Mouse (Mus musculus) heart, postnatal 4 days (tissue): Measurements from ENCODE around the gene Rps25. TPM values are rescaled to one million over a fixed set of nuclear protein-coding genes. Genes with fewer than 3 reads are reported as not detected.
"Not testable (repeated sequence)": the region's sequence is repeated elsewhere in the genome, so short reads cannot be mapped to it uniquely, and the experiment has no call there.

Experiments used
- DNase-seq: peaks from one replicate; pipeline ENCODE4 v3.0.0; 2021
- total RNA-seq, 2 experiments: library from RNA; stranded (reverse); gene quantifications; 2 replicates each; pipeline ENCODE4 v1.2.3; 2021

Gene Rps25
- total RNA-seq, 2 experiments from 2014 or later = 1,107 to 1,153 TPM

GRCm38 (mm10) chr9:44405011-44405410, 1.9 kb upstream of the Rps25 start:
- DNase-seq = no peak

GRCm38 (mm10) chr9:44407752-44408097, 786 bp downstream of the Rps25 start:
- DNase-seq = no peak

- DNase-seq = not testable (repeated sequence)
Measured at GRCm38 (mm10) chr9:44408693-44409092, 1.8 kb downstream of the Rps25 start.

- DNase-seq = no peak
Measured at GRCm38 (mm10) chr9:44410647-44411336, 3.9 kb downstream of the Rps25 start.

GRCm38 (mm10) chr9:44411601-44412130, 4.7 kb downstream of the Rps25 start:
- DNase-seq = no peak

- DNase-seq = no peak
Measured at GRCm38 (mm10) chr9:44412306-44412705, 5.4 kb downstream of the Rps25 start.

GRCm38 (mm10) chr9:44412781-44413180, 5.8 kb downstream of the Rps25 start:
- DNase-seq = no peak

- DNase-seq = no peak
Measured at GRCm38 (mm10) chr9:44417156-44417891, 10.4 kb downstream of the Rps25 start.

- peak; percentile 98 for DNase-seq
Measured at GRCm38 (mm10) chr9:44417892-44418363, 11.0 kb downstream of the Rps25 start.

- no peak for DNase-seq
Measured at GRCm38 (mm10) chr9:44418519-44419385, 11.8 kb downstream of the Rps25 start, which contains the start of gene Ccdc84. TSS of gene Ccdc84 (minus strand) at chr9:44418569.

- DNase-seq = not testable (repeated sequence)
Measured at GRCm38 (mm10) chr9:44419730-44420129, 12.8 kb downstream of the Rps25 start.

- no peak for DNase-seq
Measured at GRCm38 (mm10) chr9:44420280-44420898, 13.4 kb downstream of the Rps25 start.

- DNase-seq = no peak
Measured at GRCm38 (mm10) chr9:44423576-44423975, 16.6 kb downstream of the Rps25 start.

- DNase-seq = no peak
Measured at GRCm38 (mm10) chr9:44432577-44433185, 25.7 kb downstream of the Rps25 start.

- no peak for DNase-seq
Measured at GRCm38 (mm10) chr9:44435747-44436146, 28.8 kb downstream of the Rps25 start.

- DNase-seq = no peak
Measured at GRCm38 (mm10) chr9:44440961-44441360, 34.0 kb downstream of the Rps25 start, which contains the start of gene Foxr1. TSS of gene Foxr1 (minus strand) at chr9:44441136.

GRCm38 (mm10) chr9:44444402-44445025, 37.6 kb downstream of the Rps25 start:
- not testable (repeated sequence) for DNase-seq

- no peak for DNase-seq
Measured at GRCm38 (mm10) chr9:44450387-44450786, 43.4 kb downstream of the Rps25 start.

GRCm38 (mm10) chr9:44454132-44454890, 47.4 kb downstream of the Rps25 start:
- DNase-seq = peak; percentile 91

- no peak for DNase-seq
Measured at GRCm38 (mm10) chr9:44454891-44455220, 47.9 kb downstream of the Rps25 start, which contains the start of gene Upk2. TSS of gene Upk2 (minus strand) at chr9:44454976.
